Mouse (Mus musculus) urinary bladder, postnatal 36 days (tissue): ENCODE data around the gene Chmp6.
A peak's percentile ranks its signal among the peaks of the same experiment; 100 is the strongest.

Source experiments
- DNase-seq, 2 experiments: peaks; one replicate each; pipeline ENCODE4 v3.0.0; 2022; ENCODE audit warnings: low spot score in 2 of 2, mixed read lengths in 1 of 2

Gene Chmp6

GRCm38 (mm10) chr11:119909436-119909835 is 3.8 kb upstream of the Chmp6 start:
- DNase-seq: peak; percentile 50 to 57

- no peak for DNase-seq
Observed at GRCm38 (mm10) chr11:119912845-119913244, 396 bp upstream of the Chmp6 start.

DNA sequence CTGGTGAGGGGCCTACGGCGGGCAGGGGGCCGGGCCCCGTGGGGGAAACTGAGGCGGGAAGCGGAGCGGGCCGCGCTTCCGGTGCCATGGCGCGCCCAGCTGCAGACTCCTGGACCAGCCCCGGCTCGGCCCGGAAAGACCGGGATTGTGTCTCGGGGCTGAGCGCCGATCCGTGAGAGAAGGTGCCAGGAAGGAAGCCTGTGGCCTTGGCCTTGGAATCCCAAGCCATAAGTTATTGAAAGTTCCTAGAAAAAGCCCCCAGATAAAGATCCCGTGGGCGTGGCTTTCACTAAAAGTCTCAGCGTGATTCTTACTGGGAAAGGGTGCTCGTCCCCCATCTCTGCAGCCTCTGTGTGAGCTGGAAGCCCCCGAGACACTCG is 684 bp downstream of the Chmp6 start:
- no peak for DNase-seq

GRCm38 (mm10) chr11:119914381-119914780 is 1.1 kb downstream of the Chmp6 start:
- DNase-seq: no peak

DNA sequence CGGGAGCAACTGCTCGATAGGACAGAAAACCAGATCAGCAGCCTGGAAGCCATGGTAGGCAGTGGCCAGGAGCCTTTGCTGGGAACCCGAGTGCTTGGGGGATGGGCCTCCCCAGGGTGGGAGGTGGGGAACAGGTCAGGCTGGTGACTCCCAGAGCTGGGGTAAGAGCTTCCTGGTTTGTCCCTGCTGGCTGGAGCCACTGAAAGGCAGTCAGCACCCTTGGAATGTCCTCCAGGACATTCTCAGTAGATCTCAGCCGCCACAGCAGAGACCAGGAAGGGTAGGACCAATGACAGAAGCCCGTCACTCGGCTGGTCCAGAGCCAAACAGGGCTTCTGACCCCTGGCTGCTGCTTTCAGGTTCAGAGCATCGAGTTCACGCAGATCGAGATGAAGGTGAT is 2.4 kb downstream of the Chmp6 start:
- DNase-seq: no peak

- peak in 1 of 2 experiments; percentile 64 for DNase-seq
Observed at GRCm38 (mm10) chr11:119916102-119916790, 3.0 kb downstream of the Chmp6 start.

GRCm38 (mm10) chr11:119916834-119917469 is 3.7 kb downstream of the Chmp6 start:
- DNase-seq: no peak

GRCm38 (mm10) chr11:119918521-119918920 is 5.3 kb downstream of the Chmp6 start:
- no peak for DNase-seq

DNA sequence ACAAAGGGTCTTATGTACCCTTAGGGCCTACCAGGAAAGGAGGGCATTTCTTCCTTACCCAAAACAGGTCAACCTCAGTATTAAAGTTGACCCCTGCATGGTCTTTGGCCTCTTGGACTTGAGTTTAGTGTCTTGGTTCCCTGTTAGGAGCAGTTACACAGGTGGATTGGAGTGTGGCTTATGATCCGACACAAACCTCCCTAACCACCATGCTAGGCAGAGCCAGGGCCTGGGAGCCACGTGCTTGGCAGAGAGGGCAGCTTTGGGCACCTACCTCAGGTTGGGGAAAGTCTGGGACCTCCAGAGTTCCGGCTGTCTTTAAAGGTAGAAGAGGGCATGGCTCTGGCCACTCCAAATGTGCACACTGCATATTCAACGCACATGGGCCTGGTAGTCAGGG is 6.2 kb downstream of the Chmp6 start:
- DNase-seq: no peak

- peak in 1 of 2 experiments; percentile 66 for DNase-seq
Observed at GRCm38 (mm10) chr11:119919897-119920296, 6.7 kb downstream of the Chmp6 start.

DNA sequence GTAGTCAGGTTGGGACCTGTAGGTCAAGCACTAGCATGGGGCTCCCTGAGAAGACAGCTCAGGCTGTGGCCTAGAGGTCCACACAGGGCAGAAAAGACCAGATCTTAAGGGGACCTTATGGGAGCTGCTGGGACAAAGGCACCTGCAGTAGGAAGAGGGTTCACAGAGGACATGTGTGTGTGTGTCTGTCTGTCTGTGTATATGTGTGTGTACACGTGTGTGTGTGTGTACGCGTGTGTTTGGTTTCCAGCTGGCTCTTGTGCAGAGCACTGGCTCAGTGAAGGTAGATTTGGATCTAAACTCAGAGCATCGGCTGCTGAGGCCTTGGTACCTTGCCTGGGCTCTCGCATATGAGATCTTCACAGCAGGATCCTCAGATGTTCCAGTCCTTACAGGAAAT is 7.4 kb downstream of the Chmp6 start:
- DNase-seq: no peak

- DNase-seq: no peak
Observed at GRCm38 (mm10) chr11:119925176-119925575, 11.9 kb downstream of the Chmp6 start.

DNA sequence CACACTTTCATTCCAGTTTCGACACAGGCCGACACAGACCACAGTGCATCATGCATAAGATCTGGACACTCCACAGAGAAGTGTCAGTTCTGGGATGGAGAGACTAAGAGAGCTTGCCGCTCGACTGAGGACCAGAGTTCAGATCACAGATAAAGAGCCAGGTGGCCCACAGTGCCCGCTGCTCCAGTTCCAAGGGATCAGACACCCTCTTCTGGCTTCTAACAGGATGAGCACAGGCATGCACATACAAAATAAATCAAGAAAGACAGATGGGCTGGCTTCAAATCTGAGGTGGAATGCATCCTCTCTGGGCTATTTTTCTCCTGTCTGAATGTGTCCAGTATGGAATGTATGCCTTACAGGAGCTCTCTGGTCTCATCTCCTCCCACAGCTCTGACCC is 13.5 kb downstream of the Chmp6 start:
- no peak for DNase-seq

DNA sequence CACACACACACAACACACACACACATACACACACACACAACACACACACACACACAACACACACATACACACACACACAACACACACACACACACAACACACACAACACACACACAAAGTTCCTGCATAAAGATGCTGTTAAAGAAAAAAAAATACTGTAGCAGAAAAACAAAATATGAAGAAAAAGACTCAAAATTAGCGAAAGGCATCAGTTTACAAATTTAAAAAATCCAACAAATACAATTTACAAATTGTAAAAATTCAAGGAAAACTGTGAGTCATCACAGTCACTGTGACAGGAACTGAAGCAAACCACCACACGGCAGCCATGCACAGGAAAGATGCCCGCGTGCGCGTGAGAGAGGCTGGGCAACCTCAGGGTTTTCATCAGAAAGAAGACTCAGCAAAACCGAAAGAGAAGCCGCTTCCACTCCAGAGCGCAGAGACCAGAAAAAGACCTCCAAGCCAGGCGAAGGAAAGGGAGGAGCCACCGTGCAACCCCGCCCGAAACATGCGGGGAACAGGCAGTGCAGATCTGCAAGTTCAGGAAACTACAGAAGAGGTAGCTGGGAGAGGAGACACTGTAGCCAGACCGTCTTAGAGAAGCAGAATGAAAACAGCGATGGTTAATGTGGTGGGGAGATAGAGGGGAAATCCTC is 14.9 kb downstream of the Chmp6 start:
- DNase-seq: peak in 1 of 2 experiments; percentile 61

GRCm38 (mm10) chr11:119929603-119930265 is 16.5 kb downstream of the Chmp6 start:
- DNase-seq: no peak

DNA sequence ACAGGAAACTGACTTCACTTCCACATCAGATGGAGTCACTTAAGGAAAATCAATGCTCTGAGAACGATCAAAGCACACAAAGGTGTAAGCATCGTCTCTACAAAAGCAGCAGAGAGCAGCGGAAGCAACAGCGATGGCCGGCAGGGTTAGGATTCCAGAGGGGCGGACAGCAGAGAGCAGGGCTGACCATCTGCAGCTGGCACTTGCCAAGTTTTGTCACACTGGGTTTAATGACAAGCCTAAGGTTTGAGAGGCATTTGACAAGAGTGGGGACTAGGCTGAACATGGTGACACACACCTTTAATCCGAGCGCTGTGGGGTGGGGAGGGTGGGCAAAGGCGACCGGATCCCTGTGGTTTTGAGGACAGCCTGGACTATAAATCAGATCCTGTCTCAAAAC is 18.6 kb downstream of the Chmp6 start:
- DNase-seq: no peak

GRCm38 (mm10) chr11:119933142-119933541 is 19.9 kb downstream of the Chmp6 start:
- DNase-seq: no peak

GRCm38 (mm10) chr11:119933819-119934583 is 20.8 kb downstream of the Chmp6 start:
- DNase-seq: no peak

DNA sequence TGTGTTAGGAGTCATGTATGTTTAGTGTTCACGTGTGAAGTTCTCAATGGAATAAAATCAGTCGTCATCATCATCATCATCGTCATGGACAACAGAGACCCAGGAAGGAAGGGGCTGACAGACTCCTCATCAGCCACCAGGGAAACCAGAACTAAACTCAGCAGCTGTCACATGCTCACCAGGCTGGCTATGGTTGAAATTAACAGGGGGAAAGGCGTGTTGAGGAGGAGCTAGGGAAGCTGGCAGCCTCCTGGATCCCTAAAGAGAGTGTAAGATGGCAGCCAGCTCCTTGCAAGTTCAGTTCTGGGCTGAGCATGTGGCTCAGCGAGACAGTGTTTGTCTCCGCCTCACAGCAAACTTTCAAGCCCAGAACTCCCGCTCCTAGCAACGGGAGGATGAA is 21.5 kb downstream of the Chmp6 start:
- no peak for DNase-seq

GRCm38 (mm10) chr11:119935457-119935856 is 22.2 kb downstream of the Chmp6 start:
- DNase-seq: peak; percentile 64 to 70

- no peak for DNase-seq
Observed at GRCm38 (mm10) chr11:119936456-119936855, 23.2 kb downstream of the Chmp6 start.

- peak in 1 of 2 experiments; percentile 42 for DNase-seq
Observed at GRCm38 (mm10) chr11:119937216-119937615, 24.0 kb downstream of the Chmp6 start.
